Mouse (Mus musculus) mouse embryonic stem cell (cell line): ENCODE data around the gene Eef1e1.
"Not testable (repeated sequence)": the region's sequence is repeated elsewhere in the genome, so short reads cannot be mapped to it uniquely, and the experiment has no call there.

Experiments used
- in situ Hi-C, 2 experiments: fragments of 300-500 bp; cut with MboI; formaldehyde crosslinking; loops; 1 replicate in 1 of 2; 3 replicates in 1 of 2; pipeline ENCODE4 v1.14.3; 2019 to 2020; ENCODE audit warnings: low sequenced_read_pairs in 2 of 2, low pct_unique_long_range_greater_than_20kb in 1 of 2, mixed read lengths in 1 of 2; ENCODE audit not compliant: unreplicated experiment in 1 of 2

The Eef1e1 gene

DNA sequence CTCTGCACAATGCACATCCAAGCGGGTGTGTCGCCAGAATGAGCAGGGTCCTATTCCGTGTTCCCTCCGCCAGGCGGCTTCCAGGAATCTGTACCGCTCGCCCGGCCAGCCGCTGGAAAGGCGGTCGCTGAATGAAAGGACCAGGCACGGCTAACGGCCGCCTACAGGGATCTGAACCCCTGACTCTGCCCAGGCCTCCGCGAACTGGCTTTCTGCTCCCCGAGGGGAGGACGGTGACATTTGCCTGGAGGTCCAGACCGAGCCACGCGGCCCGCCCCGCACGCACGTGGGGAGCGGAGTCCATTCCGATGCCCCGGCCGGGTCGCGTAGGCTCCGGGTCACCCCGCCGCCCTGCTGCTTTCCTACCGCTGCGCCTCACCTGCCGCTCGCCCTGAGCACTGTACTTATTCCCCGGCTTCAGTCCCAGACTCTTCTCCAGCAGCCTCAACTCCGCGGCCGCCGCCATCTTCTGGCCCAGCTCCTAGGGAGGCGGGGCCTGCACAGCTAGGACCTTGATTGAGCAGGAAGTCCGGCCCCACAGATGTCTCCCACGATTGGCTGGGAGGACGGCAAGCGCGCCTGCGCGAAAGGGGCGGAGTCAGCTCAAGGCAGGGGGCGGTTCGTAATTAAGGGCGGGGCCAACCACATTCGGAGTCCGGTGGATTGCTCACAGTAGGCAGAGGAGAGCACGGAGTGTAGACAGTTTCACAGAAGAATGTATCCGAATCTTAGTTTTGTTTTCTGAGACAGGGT is at the start of gene Eef1e1:
Gene Eef1e1 (minus strand): TSS at position 531 of the 753 bp plus-strand sequence.
- in situ Hi-C loops: no loop called here

DNA sequence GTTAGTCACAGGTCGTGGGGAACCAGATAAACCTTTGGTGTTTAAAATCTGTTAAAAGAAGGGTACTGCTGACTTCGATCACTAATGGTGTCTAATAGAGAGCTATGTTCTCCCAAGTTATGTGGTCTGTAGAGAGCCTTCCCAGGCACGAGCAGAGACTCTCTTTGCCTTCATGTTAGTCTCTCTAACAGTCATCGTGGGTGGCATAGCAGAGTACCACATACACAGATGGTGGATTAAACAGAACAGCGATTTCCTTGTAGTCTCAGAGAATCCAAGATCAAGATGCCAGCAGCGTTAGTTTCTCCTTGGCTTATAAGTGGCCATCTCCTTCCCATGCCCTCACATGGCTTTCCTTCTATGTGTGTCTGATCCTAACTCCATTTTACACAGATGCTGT is 32.0 kb upstream of the Eef1e1 start:
- in situ Hi-C loops: no loop called here

DNA sequence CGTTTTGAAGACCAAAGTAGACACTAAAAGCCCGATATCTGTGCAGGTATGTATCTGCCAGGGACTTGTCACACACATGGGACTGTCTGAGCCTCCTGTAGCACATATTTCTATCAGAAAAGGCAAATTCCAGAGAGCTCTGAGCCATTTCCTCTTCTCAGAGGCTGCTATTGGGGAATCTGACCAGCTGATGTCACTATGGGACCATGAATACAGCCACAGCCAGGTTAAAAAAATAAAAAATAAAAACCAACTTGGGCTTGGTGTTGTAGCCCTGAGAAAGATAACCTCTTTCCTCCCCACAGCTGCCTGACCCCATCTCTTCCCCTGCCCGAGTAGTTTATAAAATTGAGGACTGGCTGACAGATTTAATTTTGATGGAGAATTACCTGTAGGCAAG is 31.2 kb upstream of the Eef1e1 start:
- in situ Hi-C loops: no loop called here

DNA sequence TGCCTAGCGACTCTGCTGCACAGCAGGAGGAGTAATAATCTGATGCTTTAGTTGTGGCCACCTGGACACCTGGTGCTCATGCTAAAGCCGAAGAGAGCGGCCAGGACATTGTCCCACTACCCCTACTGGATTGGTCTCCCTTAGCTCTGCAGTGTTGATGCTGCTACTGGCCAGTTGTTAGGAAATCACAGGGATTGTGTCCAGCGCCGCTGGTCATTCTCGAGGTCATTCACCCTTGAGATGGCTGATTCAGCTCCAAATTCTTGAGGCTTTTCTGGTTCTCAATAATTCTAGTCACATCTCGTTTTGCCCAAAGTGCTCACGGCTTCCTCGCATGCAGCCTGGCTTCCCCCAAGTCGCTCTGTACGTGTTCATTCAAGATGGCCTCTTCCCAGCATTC is 29.9 kb upstream of the Eef1e1 start:
- in situ Hi-C loops: no loop called here

DNA sequence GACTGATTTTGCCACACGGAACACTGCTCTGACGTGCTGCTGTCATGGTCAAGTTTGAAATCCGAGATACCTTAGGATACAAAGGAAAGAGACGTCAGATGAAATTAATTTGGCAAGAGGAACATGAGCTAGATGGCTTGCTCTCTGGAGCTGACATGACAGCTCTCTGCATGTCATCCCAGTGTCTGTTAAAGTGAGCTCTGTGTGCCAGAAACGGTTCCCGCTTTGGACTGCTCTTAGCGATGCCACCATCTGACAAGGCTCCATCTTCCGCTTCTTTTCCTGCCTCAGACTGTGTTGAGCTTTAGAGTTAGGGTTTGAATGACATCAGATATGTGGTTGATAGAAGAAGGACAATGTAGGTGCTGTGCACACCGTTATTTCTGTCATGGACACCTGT is 13.5 kb upstream of the Eef1e1 start:
- in situ Hi-C loops: no loop called here

DNA sequence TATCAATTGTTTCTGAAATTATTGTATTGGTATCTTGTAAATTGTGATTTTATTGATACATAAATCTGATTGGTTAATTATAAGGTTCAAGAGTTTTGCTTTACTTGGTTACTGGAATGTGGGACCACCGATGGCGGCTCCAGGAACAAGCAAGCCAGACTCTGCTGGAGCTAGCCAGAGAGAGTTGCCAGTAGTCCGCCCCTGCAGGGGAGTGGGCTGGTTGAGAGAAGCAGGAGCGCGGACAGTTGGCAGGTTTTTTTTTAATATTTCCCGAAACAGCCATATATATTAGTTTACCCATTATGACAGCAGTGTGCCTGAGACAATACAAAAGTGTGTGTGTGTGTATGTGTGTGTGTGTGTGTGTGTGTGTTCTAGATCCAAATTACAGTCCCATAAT is 12.6 kb upstream of the Eef1e1 start:
- in situ Hi-C loops: not testable (repeated sequence)

DNA sequence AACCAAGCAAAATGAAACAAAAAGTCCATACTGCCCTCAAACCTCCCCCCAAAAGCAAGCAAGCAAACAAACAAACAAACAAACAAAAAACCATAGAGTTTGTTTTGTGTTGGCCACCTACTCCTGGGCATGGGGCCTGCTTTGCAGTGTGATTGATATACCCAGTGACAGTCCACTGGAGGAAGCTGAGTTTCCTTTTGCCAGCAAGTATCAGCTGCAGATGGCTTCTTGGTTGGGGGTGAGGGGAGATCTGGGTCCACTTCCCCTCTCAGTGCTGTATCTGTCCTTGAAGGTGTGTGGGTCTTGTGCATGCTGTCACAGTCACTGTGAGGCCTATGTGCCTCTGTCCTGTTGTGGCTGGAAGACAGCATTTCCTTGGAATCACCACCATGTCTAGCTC is 11.2 kb upstream of the Eef1e1 start:
- in situ Hi-C loops: no loop called here

DNA sequence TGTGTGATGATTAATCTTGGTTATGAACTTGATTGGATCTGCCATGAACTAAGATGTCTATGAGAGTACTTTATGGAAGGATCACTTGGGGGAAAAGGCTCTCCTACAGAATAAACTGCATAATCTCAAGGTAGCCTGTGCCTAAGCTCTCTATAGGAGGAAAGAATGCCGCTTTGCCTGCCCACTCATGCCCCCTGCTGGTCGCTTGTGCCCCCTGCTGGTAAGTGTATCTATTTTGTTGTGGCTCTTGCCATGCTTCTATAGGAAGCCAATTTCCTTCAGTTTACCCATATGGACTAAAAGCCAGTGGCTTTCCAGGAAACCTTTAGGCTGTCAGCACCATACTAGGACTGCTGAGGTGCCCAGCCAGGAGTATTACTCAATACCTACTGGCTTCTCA is 9.7 kb upstream of the Eef1e1 start:
- in situ Hi-C loops: no loop called here

DNA sequence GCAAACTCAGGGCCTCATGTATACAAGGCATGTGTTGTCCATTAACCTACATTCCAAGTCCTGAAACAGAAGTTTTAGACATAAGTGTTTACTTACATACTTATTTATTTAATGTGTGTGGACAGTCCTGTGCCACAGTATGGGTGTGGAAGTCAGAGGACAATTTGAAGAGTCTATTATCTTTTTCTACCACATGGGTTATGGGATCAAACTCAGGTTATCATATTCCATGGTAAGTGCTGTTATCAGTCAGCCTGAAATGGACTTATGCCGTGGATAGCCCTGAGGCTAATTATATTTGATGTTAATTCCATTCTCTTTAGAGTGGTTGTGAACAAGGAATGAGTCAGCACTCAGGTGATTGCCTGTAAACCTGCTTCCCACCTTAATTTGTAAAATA is 5.9 kb upstream of the Eef1e1 start:
- in situ Hi-C loops: no loop called here

DNA sequence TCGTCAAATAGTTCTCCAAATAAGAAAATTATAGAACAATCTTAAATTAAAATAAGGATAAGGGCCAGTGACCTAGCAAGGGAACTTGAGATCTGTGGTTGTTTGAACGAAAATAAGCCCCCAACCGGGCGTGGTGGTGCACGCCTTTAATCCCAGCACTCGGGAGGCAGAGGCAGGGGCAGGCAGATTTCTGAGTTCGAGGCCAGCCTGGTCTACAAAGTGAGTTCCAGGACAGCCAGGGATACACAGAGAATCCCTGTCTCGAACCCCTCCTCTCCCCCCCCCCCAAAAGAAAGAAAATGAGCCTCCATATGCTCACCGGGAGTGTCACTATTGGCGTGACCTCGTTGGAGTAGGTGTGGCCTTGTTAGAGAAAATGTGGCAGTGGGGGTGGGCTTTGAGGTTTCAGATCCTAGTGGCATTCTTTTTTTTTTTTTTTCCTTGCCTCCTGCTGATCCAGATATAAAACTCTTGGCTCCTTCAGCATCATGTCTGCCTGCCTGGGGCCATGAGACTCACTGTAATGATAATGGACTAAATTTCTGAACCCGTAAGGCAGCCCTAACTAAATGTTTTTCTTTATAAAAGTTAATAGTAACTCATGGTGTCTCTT is 772 bp upstream of the Eef1e1 start:
- in situ Hi-C loops: no loop called here

DNA sequence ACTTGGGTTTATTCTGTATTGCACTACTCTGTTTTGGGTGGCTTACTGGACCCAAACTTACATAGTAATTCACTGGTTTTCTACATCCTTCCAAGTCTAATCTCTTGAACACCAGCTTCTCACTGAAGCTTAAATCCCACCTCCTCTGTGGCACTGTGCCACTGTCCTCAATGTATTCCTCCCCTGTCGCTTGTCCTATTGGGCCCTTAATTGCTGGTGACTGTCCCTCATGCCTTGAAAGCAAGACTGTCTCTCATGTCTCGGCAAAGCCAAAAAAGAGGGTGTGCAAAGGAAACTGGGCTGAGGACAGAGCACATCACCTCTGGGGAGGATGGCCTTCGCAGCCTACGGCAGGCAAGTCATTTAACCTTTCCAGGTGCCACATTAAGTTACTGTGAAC is 993 bp downstream of the Eef1e1 start:
- in situ Hi-C loops: no loop called here

DNA sequence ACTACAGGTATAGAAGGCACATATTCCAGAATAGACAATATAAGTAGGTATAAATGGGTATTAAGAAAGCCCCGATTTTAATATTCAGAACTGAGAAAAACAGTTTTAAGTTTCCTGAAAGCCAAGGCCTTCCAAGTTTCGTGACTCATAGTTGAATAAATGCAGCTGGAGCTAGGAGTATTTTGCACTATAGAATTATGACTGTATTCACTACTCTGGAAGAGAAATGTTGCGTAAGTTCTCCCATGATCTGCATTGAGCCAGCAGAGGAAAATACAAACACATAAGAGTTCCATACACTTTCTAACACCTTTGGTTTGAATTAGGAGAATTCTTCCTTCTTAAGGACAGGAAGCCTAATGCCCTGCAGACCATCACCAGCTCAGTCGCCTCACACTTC is 8.6 kb downstream of the Eef1e1 start:
- in situ Hi-C loops: no loop called here

DNA sequence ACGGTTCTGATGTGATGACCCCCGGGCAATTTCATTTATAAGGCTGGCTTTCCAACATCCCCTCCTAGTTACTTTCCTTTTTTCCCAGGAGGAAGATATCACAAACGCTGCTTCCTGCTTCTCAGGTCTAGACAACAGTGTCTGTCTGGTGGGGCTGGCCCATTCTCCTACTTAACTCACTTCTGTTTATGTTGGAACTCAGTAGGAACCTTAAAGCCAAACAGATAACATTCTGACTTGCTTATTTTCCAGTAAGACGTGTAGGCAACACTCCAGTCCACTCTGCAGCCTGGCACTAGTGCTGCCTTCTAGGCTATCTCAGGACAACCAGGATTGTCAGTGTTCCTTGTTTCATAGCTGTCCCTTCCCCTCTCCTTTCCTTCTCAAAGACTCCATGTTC is 9.8 kb downstream of the Eef1e1 start:
- in situ Hi-C loops: no loop called here

DNA sequence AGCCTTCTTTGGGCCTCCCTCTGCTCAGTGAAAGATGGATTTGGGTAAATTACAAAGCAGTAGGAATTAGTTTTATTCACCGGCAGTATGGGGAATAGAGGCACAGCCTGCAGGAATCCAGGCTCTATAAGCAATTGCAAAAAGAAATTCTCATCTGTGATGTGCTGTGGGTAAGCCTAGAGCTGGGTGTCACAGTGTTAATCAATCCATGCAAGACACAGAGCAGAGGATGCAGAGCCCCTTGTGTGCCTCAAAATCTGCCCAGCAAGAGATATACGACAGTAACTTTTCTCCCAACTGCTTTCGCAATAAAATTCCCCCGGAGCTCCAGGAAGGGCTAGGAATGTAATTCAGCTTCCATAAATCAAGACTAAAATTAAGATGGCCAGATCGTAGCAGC is 17.4 kb downstream of the Eef1e1 start:
- in situ Hi-C loops: no loop called here

DNA sequence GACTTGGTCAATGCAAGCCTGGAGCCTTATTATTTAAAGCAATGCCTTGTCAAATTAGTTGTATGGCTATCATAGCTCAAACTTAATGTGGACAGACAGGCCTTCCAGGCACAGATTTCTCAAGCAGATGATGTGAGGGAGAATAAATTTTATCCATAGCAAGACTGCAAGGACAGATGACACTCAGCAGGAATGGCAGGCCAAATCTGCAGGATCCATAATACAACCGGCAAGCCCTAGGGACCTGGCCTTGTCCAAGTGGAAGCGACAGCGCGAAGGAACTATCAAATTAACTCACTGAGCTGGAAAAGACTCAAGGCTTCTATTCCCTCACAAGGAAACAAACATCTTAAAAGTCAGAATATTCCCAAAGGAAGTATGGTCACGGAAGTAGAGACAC is 17.9 kb downstream of the Eef1e1 start:
- in situ Hi-C loops: no loop called here

DNA sequence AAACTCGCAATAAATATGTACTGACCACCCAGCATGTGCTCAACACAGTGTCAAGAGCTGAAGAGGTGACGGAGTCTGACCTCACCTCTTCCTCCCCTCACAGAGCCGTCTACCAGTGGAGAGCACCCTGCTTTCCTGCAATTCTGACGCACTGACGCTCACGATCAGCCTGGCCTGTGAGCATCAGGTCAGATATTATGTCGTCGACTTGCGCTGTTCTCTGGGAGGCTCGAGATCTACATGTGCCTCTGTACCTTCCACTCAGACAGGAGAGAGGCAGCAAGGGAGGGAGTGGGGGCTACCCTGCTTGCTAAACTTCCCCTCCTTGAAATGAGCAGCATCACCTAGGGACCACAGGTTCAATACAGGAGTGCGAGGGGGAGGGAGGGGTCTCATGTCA is 20.2 kb downstream of the Eef1e1 start:
- in situ Hi-C loops: no loop called here

DNA sequence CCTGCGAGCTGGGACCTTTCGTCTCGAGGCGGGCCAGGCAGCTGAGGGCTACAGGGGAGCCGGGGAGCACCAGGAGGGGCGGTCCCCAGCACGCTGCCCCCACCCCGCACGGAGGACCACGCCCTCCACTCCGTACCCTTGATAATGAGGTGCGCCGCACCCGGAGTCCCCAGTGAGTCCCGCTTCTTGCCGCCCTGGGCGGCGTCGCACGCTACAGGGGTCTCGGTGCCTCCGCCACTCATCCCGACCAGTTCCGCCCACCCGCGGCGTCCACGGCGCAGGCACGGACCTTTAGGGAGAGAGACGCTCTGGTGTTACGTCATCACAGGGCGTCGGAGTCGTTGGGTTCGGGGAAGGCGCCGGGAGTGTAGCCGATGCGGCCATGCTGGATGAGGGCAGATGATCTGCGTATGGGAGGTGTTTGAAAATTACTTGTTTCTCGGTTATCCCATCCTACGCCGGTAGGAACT is 24.0 kb downstream of the Eef1e1 start, which contains the start of gene Bloc1s5:
Gene Bloc1s5 (minus strand): TSS at position 310 of the 470 bp plus-strand sequence.
- in situ Hi-C loops: no loop called here

DNA sequence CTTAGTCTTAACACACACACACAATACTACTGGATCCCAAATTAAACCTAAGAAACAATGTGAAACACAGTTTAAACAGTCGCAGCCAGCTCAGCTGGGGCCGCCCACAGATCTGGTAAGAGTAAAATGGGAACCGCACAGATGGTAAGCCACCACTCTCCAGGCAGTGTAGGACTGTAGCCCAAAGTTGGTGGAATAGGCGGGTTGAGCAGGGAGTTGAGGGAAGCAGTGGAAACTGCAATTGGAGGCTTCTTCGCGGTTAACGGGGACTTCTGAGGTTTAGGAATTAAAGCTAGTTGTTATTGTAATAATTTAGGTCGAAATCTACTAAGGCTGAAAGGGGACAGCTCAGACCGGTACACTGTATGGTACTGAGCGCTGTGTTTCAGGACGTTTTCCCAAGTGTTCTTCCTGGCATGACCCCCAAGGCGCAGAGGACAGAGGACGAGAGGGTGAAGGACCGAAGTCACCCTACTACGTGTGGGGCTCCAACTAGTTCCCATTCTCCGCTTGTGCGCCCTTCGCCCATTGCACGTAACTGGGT is 24.5 kb downstream of the Eef1e1 start:
- in situ Hi-C loops: no loop called here

DNA sequence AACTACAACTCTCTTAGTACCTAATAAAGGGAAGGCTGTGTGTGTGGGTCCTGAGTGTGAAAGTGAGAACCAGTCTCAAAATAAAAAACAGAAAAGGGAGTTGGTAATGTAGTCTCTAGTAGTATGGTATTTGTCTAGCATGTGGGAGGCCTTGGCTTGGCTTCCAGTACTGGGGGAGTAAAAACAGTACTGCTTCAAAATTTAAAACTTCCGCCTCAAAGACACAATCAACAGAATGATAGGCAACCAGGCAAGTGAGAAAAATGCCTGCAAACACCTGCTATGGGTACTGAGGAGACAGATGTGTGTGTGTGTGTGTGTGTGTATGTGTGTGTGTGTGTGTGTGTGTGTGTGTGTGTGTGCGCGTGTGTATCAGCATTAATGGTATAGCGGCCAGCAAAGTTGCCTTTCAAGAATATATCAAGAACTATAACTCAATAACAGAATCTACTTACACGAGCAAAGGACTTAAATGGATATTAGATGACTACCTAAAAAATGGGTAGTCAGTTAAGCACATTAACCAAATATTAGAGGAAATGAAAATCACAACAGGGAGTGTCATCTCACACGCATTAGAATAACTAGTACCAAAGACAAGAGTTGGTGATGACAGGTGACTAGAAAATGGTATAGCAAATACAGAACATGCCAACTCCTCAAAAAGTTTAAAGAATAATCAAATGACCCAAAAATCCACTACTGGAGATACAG is 25.4 kb downstream of the Eef1e1 start:
- in situ Hi-C loops: no loop called here
